Mouse (Mus musculus) cortical plate, adult 2 months (tissue): ENCODE data around the gene Vmn1r74.
"Not testable (repeated sequence)": the region's sequence is repeated elsewhere in the genome, so short reads cannot be mapped to it uniquely, and the experiment has no call there.

Experiments used
- CTCF ChIP-seq: fragments of 200-500 bp; IDR thresholded peaks from 2 replicates; pipeline ENCODE4 v1.5.1; 2011; ENCODE audit warnings: mild to moderate bottlenecking, control low read depth, low read length; ENCODE audit not compliant: insufficient read depth; ENCODE audit errors: extremely low read depth
- POLR2A ChIP-seq: fragments of 200-500 bp; IDR thresholded peaks from 2 replicates; pipeline ENCODE4 v1.6.1; 2011; ENCODE audit warnings: mild to moderate bottlenecking, low read length, control low read depth; ENCODE audit not compliant: insufficient read depth; ENCODE audit errors: extremely low read depth

- not testable (repeated sequence) for TF ChIP-seq CTCF, POLR2A
These were observed 10.5 kb upstream of the Vmn1r74 start for GRCm38 (mm10) chr7:11823246-11823645.
